Mouse (Mus musculus) small intestine, adult 2 months (tissue): ENCODE results near the gene Rln3.

Experiments used
- CTCF ChIP-seq: fragments of 200-500 bp; IDR thresholded peaks from 2 replicates; pipeline ENCODE4 v1.5.1; 2012; ENCODE audit warnings: low read depth, mild to moderate bottlenecking, control low read depth, inconsistent platforms, low read length, moderate library complexity, mixed read lengths; ENCODE audit not compliant: insufficient replicate concordance, insufficient read length; ENCODE audit errors: extremely low read depth
- POLR2A ChIP-seq: fragments of 200-500 bp; IDR thresholded peaks from 2 replicates; pipeline ENCODE4 v1.6.1; 2012; ENCODE audit warnings: low read depth, mild to moderate bottlenecking, control low read depth, inconsistent platforms, low read length, moderate library complexity

DNA sequence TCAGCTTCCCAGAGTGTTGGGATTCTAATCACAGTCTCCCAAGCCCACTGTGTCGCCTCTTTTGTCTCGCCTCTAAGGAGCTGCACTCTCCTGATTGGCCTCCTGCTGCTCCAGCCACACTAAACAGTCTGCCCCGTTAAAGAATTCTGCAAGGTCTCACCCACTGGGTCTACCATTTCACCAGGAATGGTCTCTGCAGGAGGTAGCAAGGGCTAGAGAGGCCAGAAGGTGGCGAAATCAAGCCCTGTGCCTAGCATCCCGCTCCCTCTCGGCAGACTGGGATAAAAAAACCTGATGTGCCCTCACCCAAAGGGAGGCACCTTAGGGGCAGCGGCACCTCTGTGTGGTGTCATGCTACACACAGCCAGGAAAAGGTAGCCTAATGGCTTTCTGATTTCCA is 697 bp downstream of the Rln3 start:
- TF ChIP-seq CTCF (no peak; the same call in 1 of the 2 replicates), POLR2A (peak; percentile 10; the same call in 1 of the 2 replicates)
